8 mouse cellular contexts compared by ENCODE assay signal in the genomic region with DNA sequence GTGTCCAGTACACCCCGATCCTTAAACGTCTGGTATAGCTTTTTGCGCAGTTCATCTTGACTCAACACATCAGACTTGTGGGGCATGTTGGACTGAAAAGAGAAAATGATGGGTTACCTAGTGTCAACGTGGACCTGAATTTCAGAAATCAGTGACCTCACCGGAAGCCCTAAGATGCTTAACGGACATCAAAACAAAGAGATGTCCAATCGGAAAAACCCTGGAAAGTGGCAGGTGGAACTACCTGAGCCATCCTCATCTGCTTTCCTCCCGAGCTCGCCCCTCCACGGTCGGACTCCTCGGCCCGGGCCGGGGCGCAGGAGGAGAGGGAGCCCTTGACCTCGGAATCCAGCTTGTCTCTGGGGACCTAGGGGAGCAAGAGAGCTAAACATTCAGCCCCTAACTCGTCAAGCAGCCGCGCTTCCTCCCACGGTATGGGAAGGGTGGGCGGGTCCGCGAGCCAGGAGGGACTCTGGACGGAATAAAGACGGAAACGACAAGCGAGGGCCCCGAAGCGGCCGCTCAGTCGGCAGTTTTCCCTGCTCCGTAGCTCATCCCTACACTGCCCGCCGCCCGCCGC. TPM values are rescaled to one million over a fixed set of nuclear protein-coding genes. Genes with fewer than 3 reads are reported as not detected.
A peak's percentile ranks its signal among the peaks of the same experiment; 100 is the strongest.
DNase-seq lines count a peak whose midpoint lies in the region.

A gene (plus strand): TSS at position 539 of the 580 bp plus-strand sequence.

- H3K27ac ChIP-seq in brown adipose tissue, adult 24 weeks (replicated peaks; ENCODE audit: low read depth, low read length) = peak within 1 kb of the TSS; percentile 72
- peak within 1 kb of the TSS; percentile 27; the same call in 1 of the 2 replicates for H3K27ac ChIP-seq in macrophage

- H3K79me2 ChIP-seq in macrophage (ENCODE audit: inconsistent target) = no peaks in the 10 kb centered on the region

- no peaks in the 10 kb centered on the region; the same call in 1 of the 2 replicates for H3K4me1 ChIP-seq in brown adipose tissue, adult 24 weeks (ENCODE audit: control insufficient read depth, insufficient read depth, insufficient read length, low read length)

- peak within 1 kb of the TSS; percentile 96 for H3K4me3 ChIP-seq in brown adipose tissue, adult 24 weeks (ENCODE audit: insufficient read depth, low read depth, low read length)
- peak within 1 kb of the TSS; percentile 64 for H3K4me3 ChIP-seq in macrophage (ENCODE audit: inconsistent target)

- intact Hi-C loops in gastrocnemius, postnatal 14 days (cut with DNase I; ENCODE audit: low total_unique reads) = no loop called here

- 20% methylated on average over 36 of the region's 36 CpGs for WGBS in macrophage (ENCODE audit: missing documents)

- DNase-seq in cerebellum, adult 8-10 months = peak; percentile 47
- no peak for DNase-seq in cerebellum, adult 11-12 months
- peak; percentile 34 for DNase-seq in 416B (ENCODE audit: low read depth)
- no peak for DNase-seq in gastrocnemius, postnatal 14 days
- peak; percentile 48 for DNase-seq in induced T-regulatory cell, adult 2 months (ENCODE audit: low read depth)
- no peak for DNase-seq in Muller cell, postnatal 12 days (ENCODE audit: inconsistent ontology term)

- no peaks in the 10 kb centered on the region for H3K36me3 ChIP-seq in macrophage (ENCODE audit: inconsistent target)

RNA-seq across cellular contexts. Expression of the gene that starts here (rescaled TPM):
- 32.4 and 33.8 TPM in 2 replicates for polyA plus RNA-seq in brown adipose tissue, adult 24 weeks (2012; ENCODE audit: insufficient read depth, insufficient read length, missing spikeins)
- total RNA-seq in gastrocnemius, postnatal 14 days (2021) = 10 to 100 TPM; 17.6 to 18.1 TPM
- total RNA-seq in macrophage (2018; cell fraction: chromatin; rRNA removed) = 10 to 100 TPM in 1 of 26 experiments, 1 to 10 TPM in 25; 1.1 to 11.0 (median 4.0) TPM
- 10 to 100 TPM; 10.0 to 17.0 (median 13.0) TPM for total RNA-seq in macrophage (2018; cell fraction: cytosol; rRNA removed)
- 10 to 100 TPM in 8 of 26 experiments, 1 to 10 TPM in 18; 2.9 to 14.3 (median 6.0) TPM for total RNA-seq in macrophage (2018; cell fraction: nucleus; rRNA removed)
- 12.6 to 21.8 TPM (median 18.8 TPM) in 3 replicates for polyA plus RNA-seq in macrophage (2018)

Comparison
In these comparisons a context has a peak if more than half of its experiments do, and no peak if none do; other contexts are left out.
1. DNase-seq: peak in cerebellum, adult 8-10 months (single experiment), 416B (single experiment) and induced T-regulatory cell, adult 2 months (single experiment); none in cerebellum, adult 11-12 months (single experiment), gastrocnemius, postnatal 14 days (single experiment) and Muller cell, postnatal 12 days (single experiment).